Mouse (Mus musculus) neural tube, embryonic 12.5 days (tissue): Measurements from ENCODE around the gene Wfdc1. TPM values are rescaled to one million over a fixed set of nuclear protein-coding genes. Genes with fewer than 3 reads are reported as not detected.

Experiments used
- ATAC-seq: fragments of 200-750 bp; cut with Nextera tagmentation; 2 replicates; pipeline ENCODE4 v1.8.0; 2017; ENCODE audit warnings: low read depth, mild to moderate bottlenecking, moderate TSS enrichment, moderate library complexity; ENCODE audit not compliant: low FRiP score
- H3K27ac ChIP-seq: fragments of 300-500 bp; sonication (generic); 2 replicates; pipeline ENCODE4 v1.5.1; 2016
- H3K27me3 ChIP-seq: fragments of 300-500 bp; sonication (generic); replicated peaks from 2 replicates; pipeline ENCODE4 v1.6.1; 2016; ENCODE audit warnings: mild to moderate bottlenecking
- H3K36me3 ChIP-seq: fragments of 300-500 bp; sonication (generic); 2 replicates; pipeline ENCODE4 v1.6.1; 2016; ENCODE audit warnings: mild to moderate bottlenecking
- H3K4me1 ChIP-seq: fragments of 300-500 bp; sonication (generic); 2 replicates; pipeline ENCODE4 v1.6.1; 2016
- H3K4me2 ChIP-seq: fragments of 300-500 bp; sonication (generic); replicated peaks from 2 replicates; pipeline ENCODE4 v1.6.1; 2016; ENCODE audit warnings: mild to moderate bottlenecking
- H3K4me3 ChIP-seq: fragments of 300-500 bp; sonication (generic); 2 replicates; pipeline ENCODE4 v1.5.1; 2016
- H3K9ac ChIP-seq: fragments of 300-500 bp; sonication (generic); 2 replicates; pipeline ENCODE4 v1.6.1; 2016; ENCODE audit warnings: mild to moderate bottlenecking
- H3K9me3 ChIP-seq: fragments of 300-500 bp; sonication (generic); 2 replicates; pipeline ENCODE4 v1.6.1; 2016; ENCODE audit warnings: mild to moderate bottlenecking
- WGBS: fragments of 180-500 bp; shearing (Covaris S2); methylation state at CpG from one replicate; pipeline ENCODE4 v1.1.7; 2016; 5-methylcytosine and 5-hydroxymethylcytosine counted together
- polyA plus RNA-seq: library from polyadenylated mRNA; unstranded; fragments of >200 nt; fragmentation: Nextera tagmentation; extraction: Ambion mirVana; gene quantifications from 2 replicates; pipeline ENCODE4 v1.2.1, GENCODE M21; 2016

Wfdc1 gene
- polyA plus RNA-seq, 1 experiment from 2014 or later, result 0.82 TPM

- Histone ChIP-seq H3K27me3 (no peaks in the 10 kb centered on the region), H3K4me3 (no peak overlapping the region), H3K36me3 (no peaks in the 10 kb centered on the region), H3K4me1 (no peaks in the 10 kb centered on the region), H3K9ac (no peak overlapping the region), H3K4me2 (no peak overlapping the region), H3K27ac (no peak overlapping the region), H3K9me3 (no peaks in the 10 kb centered on the region)
- no peak for ATAC-seq
- 47% methylated on average over 6 of the region's 6 CpGs for WGBS
These were observed 56.2 kb downstream of the Wfdc1 start for GRCm38 (mm10) chr8:119722348-119722747.

GRCm38 (mm10) chr8:119723676-119724075, 57.5 kb downstream of the Wfdc1 start:
- Histone ChIP-seq H3K9ac (no peak overlapping the region), H3K9me3 (no peaks in the 10 kb centered on the region), H3K27me3 (no peaks in the 10 kb centered on the region), H3K4me3 (no peak overlapping the region), H3K4me1 (no peaks in the 10 kb centered on the region), H3K36me3 (no peaks in the 10 kb centered on the region), H3K4me2 (no peak overlapping the region), H3K27ac (no peak overlapping the region)
- no peak for ATAC-seq
- WGBS, result 65% methylated on average over 4 of the region's 4 CpGs

GRCm38 (mm10) chr8:119724596-119724995, 58.4 kb downstream of the Wfdc1 start:
- Histone ChIP-seq H3K27me3 (no peaks in the 10 kb centered on the region), H3K27ac (no peak overlapping the region), H3K36me3 (no peaks in the 10 kb centered on the region), H3K4me1 (no peaks in the 10 kb centered on the region), H3K4me2 (no peak overlapping the region), H3K4me3 (no peak overlapping the region), H3K9me3 (no peaks in the 10 kb centered on the region), H3K9ac (no peak overlapping the region)
- ATAC-seq, result no peak
- 84% methylated on average over 6 of the region's 6 CpGs for WGBS

GRCm38 (mm10) chr8:119727093-119727492, 60.9 kb downstream of the Wfdc1 start:
- no peaks in the 10 kb centered on the region for H3K36me3 ChIP-seq
- H3K4me2 ChIP-seq, result no peak overlapping the region
- H3K9me3 ChIP-seq, result no peaks in the 10 kb centered on the region
- ATAC-seq, result no peak
- no peak overlapping the region for H3K9ac ChIP-seq
- H3K4me3 ChIP-seq, result no peak overlapping the region
- 93% methylated on average over 8 of the region's 8 CpGs for WGBS
- no peaks in the 10 kb centered on the region for H3K27me3 ChIP-seq
- H3K27ac ChIP-seq, result no peak overlapping the region
- no peaks in the 10 kb centered on the region for H3K4me1 ChIP-seq

GRCm38 (mm10) chr8:119728351-119728895, 62.3 kb downstream of the Wfdc1 start:
- Histone ChIP-seq H3K9me3 (no peaks in the 10 kb centered on the region), H3K9ac (no peak overlapping the region), H3K27ac (no peak overlapping the region), H3K36me3 (no peaks in the 10 kb centered on the region), H3K4me3 (no peak overlapping the region), H3K4me2 (no peak overlapping the region), H3K4me1 (no peaks in the 10 kb centered on the region), H3K27me3 (no peaks in the 10 kb centered on the region)
- ATAC-seq, result no peak
- WGBS, result 86% methylated on average over 8 of the region's 8 CpGs

- H3K9ac ChIP-seq, result no peak overlapping the region
- H3K4me3 ChIP-seq, result no peak overlapping the region
- no peak overlapping the region for H3K27ac ChIP-seq
- 86% methylated on average over 13 of the region's 13 CpGs for WGBS
- no peaks in the 10 kb centered on the region for H3K9me3 ChIP-seq
- no peak for ATAC-seq
- H3K27me3 ChIP-seq, result no peaks in the 10 kb centered on the region
- H3K4me1 ChIP-seq, result no peaks in the 10 kb centered on the region
- no peaks in the 10 kb centered on the region for H3K36me3 ChIP-seq
- no peak overlapping the region for H3K4me2 ChIP-seq
These were observed 65.9 kb downstream of the Wfdc1 start for GRCm38 (mm10) chr8:119732072-119732471.

GRCm38 (mm10) chr8:119736348-119736917, 70.3 kb downstream of the Wfdc1 start:
- no peak overlapping the region for H3K4me2 ChIP-seq
- no peak overlapping the region for H3K4me3 ChIP-seq
- H3K27me3 ChIP-seq, result no peaks in the 10 kb centered on the region
- WGBS, result 91% methylated on average over 10 of the region's 10 CpGs
- no peak overlapping the region for H3K27ac ChIP-seq
- H3K4me1 ChIP-seq, result no peaks in the 10 kb centered on the region
- ATAC-seq, result no peak
- no peak overlapping the region for H3K9ac ChIP-seq
- no peaks in the 10 kb centered on the region for H3K36me3 ChIP-seq
- no peaks in the 10 kb centered on the region for H3K9me3 ChIP-seq

- H3K27ac ChIP-seq, result no peak overlapping the region
- H3K4me1 ChIP-seq, result no peaks in the 10 kb centered on the region
- no peak overlapping the region for H3K4me3 ChIP-seq
- 86% methylated on average over 11 of the region's 11 CpGs for WGBS
- no peak overlapping the region for H3K4me2 ChIP-seq
- H3K9ac ChIP-seq, result no peak overlapping the region
- no peak for ATAC-seq
- H3K9me3 ChIP-seq, result no peaks in the 10 kb centered on the region
- H3K27me3 ChIP-seq, result no peaks in the 10 kb centered on the region
- H3K36me3 ChIP-seq, result no peaks in the 10 kb centered on the region
These were observed 71.1 kb downstream of the Wfdc1 start for GRCm38 (mm10) chr8:119737093-119737900.

Other genes with a start within 250 kb of the Wfdc1 start
- 0.13 and 0.42 TPM in 2 replicates for gene Osgin1, start 232.2 kb upstream of the Wfdc1 start, polyA plus RNA-seq
- 26.3 and 29.5 TPM in 2 replicates for gene Necab2, start 219.6 kb upstream of the Wfdc1 start, polyA plus RNA-seq
- gene Slc38a8, start 164.7 kb upstream of the Wfdc1 start, polyA plus RNA-seq, result not detected in 2 replicates
- gene Mbtps1, start 107.6 kb upstream of the Wfdc1 start, polyA plus RNA-seq, result 92.3 and 96.2 TPM in 2 replicates
- gene Hsdl1, start 91.2 kb upstream of the Wfdc1 start, polyA plus RNA-seq, result 94.2 and 100 TPM in 2 replicates
- 0.08 TPM in 1 of 2 replicates, not detected in the other for gene Dnaaf1, start 91.1 kb upstream of the Wfdc1 start, polyA plus RNA-seq
- gene Taf1c, start 61.1 kb upstream of the Wfdc1 start, polyA plus RNA-seq, result 15.8 and 16.7 TPM in 2 replicates
- gene Adad2, start 53.6 kb upstream of the Wfdc1 start, polyA plus RNA-seq, result 0.10 TPM in 2 replicates
- 0.10 and 0.18 TPM in 2 replicates for gene Kcng4, start 30.7 kb upstream of the Wfdc1 start, polyA plus RNA-seq
- gene Atp2c2, start 33.6 kb downstream of the Wfdc1 start, polyA plus RNA-seq, result 0.33 and 0.55 TPM in 2 replicates
- 11.6 and 12.1 TPM in 2 replicates for gene Tldc1, start 112.1 kb downstream of the Wfdc1 start, polyA plus RNA-seq
- 219 and 263 TPM in 2 replicates for gene Cotl1, start 174.2 kb downstream of the Wfdc1 start, polyA plus RNA-seq
- gene Klhl36, start 195.9 kb downstream of the Wfdc1 start, polyA plus RNA-seq, result 10.8 and 10.9 TPM in 2 replicates
- 137 and 142 TPM in 2 replicates for gene Usp10, start 244.0 kb downstream of the Wfdc1 start, polyA plus RNA-seq
- not detected in 2 replicates for gene Gm20388, start 244.5 kb downstream of the Wfdc1 start, polyA plus RNA-seq